Mouse (Mus musculus): ENCODE data around the gene Gstt1. TPM values are rescaled to one million over a fixed set of nuclear protein-coding genes. Genes with fewer than 3 reads are reported as not detected.
"Not testable (repeated sequence)": the region's sequence is repeated elsewhere in the genome, so short reads cannot be mapped to it uniquely, and the experiment has no call there.

The Gstt1 gene
- total RNA-seq, 2 experiments from 2014 or later: 6.2 to 7.0 TPM

DNA sequence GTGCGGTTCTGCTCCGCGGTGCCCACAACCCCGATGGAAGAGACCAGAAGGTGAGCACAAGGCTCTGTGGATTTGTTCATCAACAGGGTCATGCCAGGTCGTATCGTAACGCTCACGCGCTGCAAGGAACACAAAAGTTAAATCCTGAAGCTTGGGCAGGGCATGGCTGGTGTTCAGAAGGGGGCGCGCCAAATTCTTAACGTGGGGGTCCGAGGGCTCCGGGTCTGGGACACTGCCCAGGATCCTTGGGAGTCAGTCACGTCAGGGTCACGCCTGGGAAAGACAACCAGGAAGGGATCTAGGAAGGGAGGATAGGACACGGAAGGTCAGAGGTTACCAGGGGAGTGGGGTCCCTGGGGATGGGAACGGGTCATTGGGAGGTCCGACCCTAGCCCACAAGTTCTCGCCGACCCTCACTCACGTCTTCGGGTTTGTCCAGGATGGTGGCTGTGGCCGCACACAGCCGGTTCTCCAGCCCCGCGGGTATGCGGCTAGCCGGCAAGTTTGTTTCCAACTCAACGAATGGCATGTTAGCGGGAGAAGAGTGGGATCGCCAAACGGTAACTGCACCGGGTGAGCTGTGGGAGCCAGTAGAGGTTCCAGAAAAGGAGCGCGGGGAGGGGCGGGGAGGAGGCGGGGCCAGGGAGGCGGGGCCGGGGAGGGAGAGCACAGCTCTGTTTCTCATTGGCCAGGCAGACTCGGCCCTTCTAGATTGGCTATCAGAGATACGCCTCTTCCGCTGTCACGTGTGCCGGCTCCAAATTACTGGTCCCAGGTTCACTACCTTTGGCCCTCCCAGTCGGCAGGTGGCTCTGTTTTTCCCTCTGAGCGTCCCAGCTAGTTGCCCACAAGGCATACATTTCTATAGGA, 25.4 kb downstream of the Gstt1 start, which contains the start of gene Ddt:
Ddt (minus strand) TSS at position 620 of the 870 bp plus-strand sequence.
- intact Hi-C loops (cut with DNase I): no loop called here
- peak; percentile 85 to 94 for DNase-seq (ENCODE audit: low spot score in 2 of 2)

DNA sequence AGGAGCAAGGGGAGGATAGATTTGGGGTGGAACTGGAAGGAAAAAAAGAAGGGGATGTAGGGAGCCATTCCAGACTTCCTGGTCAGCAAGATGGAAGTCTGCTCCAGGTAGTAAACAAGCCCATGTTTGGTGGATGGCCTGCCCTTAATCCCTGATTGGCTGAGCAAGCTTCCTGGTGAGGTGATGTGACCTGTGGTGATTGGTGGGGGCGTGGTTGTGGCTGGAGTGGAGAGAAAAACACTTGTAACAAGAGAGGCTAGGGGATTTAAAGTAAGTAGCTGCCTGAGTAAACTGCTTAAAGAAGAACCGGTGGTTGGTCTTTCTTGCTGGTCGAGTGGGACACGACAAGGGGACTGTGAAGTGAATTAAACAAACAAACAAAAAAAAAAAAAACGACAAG, 30.6 kb downstream of the Gstt1 start:
- intact Hi-C loops (cut with DNase I); DNase-seq (ENCODE audit: low spot score in 2 of 2): not testable (repeated sequence)

DNA sequence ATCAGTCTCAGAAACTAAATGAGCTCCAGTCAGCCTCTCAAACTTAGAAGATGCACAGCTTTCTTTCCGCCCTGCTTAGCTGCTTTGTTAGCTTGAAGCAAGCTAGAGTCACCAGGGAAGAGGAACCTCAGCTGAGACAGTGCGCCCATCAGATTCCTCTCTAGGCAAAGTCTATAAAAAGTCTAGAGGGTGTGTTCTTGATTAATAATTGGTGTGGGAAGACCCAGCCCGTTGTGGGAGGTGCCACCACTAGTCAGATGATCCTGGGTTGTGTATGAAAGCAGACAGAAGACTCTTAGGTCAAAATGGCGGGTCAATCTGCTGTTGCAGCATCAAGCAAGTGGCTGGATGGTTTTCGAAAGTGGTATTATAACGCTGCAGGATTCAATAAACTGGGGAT, 31.5 kb downstream of the Gstt1 start:
- intact Hi-C loops (cut with DNase I): no loop called here
- no peak for DNase-seq (ENCODE audit: low spot score in 2 of 2)

DNA sequence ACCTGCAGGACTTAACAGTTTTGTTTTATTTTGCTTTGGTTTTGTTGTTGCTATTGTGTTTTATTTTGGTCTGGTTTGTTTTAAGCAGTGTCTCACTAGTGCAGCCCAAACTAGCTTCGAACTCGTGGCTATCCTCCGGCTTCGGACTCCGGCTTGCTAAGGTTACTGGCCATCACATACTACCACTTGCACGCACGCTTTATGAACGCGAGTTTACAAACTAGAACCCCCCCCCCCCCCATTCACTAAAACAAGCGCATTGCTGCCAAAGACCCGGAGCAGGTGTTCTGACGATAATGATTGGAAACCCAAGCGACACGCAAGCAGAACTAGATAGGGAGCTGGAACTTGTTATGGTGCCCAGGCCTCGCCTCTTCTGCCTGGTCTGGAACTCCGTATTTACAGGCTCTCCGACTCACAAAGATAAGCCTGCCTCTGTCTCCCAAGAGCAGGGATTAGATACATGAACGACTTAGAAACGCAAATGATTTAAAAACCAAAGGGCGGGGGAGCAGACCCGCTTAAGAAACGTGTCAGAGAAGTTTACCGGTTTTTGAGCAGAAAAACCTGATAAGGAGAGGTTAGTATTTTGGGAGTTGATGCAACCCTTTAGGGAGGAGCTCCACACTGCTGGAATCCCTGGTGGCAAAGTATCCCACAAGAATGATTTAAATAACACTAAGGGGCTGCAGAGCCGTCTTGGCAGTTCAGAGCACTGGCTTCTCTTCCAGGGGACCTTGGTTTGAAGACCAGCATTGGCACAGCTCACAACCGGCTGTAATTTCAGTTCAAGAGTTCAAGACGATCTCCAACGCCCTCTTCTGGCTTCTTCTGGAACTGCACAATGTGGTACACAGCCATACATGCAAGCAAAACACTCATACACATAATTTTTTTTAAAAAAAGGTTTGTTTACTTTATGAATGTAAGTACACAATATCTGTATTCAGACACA, 33.6 kb downstream of the Gstt1 start:
- intact Hi-C loops (cut with DNase I): loop anchor here (2.0 to 5.0 kb wide), 2 partner anchors 72 to 88 kb away; partner anchors contain the start of gene Gstt2

DNA sequence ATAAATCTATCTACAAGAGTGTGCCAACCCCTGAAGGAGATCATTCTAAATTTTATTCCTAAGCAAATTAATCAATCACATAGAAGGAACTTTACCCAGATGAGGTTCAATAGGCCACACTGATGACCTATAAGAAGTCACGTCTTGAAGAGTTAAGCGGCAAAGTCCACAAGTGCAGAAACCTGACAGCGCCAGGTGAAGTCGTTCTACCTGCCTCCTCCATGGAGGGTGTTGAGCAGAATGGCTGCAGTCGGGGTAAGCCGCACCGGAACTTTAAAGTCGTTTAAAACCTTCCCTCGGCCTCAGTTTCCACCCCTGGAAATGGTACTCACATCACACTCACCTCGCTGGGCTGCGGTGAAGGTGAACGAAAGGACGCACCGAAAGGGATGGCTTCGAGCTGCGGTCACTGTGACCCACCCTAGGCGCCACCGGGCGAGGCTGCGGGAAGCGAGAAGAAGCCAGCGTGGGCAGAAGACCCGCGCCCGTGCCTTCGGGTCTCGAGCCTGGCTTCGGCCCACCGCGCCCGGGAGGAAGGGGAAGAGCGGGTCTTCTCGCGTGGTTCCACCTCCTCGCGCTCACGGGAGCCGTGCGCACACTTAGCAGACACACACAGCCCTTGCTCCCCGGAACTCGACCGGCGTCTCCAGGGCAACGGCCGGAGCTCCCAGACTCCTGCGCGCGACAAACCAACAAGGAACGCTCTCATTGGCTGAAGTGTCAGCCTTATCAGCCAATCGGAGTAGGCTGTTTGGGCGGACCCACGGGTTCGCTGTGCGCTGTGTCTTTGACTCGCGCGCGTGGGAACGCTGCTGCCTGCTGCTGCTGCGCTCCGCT, 34.5 kb downstream of the Gstt1 start, which contains the start of gene Cabin1:
Cabin1 (minus strand) TSS at position 660 of the 837 bp plus-strand sequence.
- peak; percentile 98 to 99 for DNase-seq (ENCODE audit: low spot score in 2 of 2)
- intact Hi-C loops (cut with DNase I): loop anchor here (2.0 to 5.0 kb wide), 2 partner anchors 73 to 88 kb away; partner anchors contain the start of gene Gstt2

More for the DNA sequence above, 33.6 kb downstream of the Gstt1 start:
- DNase-seq (ENCODE audit: low spot score in 2 of 2): peak; percentile 30 to 33

DNA sequence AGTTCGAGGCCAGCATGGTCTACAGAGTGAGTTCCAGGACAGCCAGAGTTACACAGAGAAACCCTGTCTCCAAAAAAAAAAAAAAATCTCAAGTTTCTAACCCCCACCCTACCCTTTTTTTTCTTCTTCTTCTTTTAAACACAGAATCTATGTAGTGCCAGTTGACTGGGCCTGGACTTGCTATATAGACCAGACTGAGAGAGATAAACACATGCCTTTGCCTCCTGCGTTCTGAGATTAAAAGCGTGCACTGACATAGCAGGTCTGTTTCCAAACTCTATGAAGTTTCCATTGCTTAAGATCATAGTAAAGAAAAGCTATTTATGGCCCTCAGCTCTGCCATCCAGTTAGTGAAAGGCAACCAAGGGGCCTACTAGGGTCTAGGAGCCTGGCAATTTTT, 36.0 kb downstream of the Gstt1 start:
- intact Hi-C loops (cut with DNase I): loop anchor here (5.0 kb wide), 1 partner anchor 90 kb away; no protein-coding TSS in a partner anchor
- no peak for DNase-seq (ENCODE audit: low spot score in 2 of 2)

DNA sequence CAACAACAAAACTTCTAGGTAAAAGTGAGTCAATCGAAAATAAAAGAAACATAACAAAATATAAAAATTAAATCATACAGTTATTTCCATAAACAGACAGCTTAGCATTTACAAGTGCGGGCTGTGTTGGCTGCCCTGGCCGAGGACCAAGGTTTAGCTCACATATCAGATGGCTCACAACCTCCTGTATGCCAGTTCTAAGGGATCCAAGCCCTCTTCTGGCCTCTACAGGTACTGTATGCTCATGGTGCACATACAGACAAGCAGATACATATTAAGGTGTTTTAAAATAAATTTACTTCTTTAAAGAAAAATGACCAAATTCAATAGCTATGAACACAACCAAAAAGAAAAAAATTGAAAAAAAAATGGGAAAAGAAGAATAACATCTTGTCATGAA, 38.1 kb downstream of the Gstt1 start:
- DNase-seq (ENCODE audit: low spot score in 2 of 2): no peak
- intact Hi-C loops (cut with DNase I): loop anchor here (5.0 kb wide), 1 partner anchor 92 kb away; no protein-coding TSS in a partner anchor

DNA sequence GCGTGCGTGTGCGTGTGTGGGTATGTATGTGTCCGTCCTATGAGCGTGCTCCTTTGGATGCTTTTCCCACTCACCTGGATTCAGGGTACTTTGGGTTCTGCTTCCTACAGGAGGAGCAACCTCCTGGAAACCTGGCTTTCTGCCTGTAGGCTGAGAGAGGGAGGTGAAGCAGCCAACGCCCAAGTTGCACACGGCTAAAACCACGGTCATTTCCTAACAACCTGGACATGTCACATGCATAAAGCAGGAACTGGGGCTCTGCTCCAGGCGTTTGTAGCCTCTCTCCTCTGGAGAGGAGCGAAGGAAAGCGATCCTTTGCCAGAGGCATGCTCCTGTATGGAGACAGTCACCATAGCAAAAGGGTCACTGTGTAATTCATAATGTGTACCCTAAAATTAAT, 41.7 kb downstream of the Gstt1 start:
- intact Hi-C loops (cut with DNase I): no loop called here
- no peak for DNase-seq (ENCODE audit: low spot score in 2 of 2)

DNA sequence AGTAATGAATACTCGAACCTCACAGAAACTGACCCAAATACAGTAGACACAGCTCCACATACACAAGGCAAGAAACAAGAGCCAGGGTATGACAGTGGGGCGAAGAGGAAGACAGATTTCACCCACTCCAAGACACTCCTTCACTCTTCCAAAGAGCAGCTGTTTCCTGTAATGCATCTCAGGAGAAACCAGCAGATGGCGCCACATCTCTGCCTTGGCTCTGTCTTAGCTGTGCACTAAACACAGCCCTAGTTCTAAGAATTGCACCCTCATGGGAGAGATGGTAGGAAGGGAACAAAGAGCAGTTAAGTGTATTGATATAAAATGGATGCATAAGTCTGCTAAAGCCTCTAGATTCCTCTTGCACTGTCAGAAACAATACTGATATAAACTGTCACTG, 54.4 kb downstream of the Gstt1 start:
- intact Hi-C loops (cut with DNase I): loop anchor here (1.0 kb wide), 3 partner anchors 88 to 207 kb away; no protein-coding TSS in a partner anchor
- peak; percentile 87 to 93 for DNase-seq (ENCODE audit: low spot score in 2 of 2)

DNA sequence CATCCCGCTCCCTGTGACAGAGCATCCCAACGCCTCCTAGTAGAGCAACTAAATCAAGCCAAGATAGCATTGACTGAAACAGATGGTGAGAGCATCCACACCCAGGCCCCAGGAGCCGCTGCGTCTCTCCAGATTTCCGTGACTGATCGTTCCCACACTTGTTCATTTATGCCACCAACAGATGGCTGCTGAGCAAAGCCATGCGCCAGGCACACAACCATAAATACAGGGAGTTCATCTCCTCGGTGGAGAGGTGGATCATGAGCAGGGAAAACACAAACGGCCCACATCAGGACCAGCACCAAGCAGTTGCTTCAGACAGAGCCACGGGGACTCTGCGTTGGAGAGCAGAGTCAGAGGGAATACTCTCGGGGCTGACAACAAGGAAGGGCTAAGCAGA, 55.0 kb downstream of the Gstt1 start:
- DNase-seq (ENCODE audit: low spot score in 2 of 2): peak; percentile 71 to 96
- intact Hi-C loops (cut with DNase I): loop anchor here (1.0 kb wide), 1 partner anchor 42 kb away; no protein-coding TSS in a partner anchor

DNA sequence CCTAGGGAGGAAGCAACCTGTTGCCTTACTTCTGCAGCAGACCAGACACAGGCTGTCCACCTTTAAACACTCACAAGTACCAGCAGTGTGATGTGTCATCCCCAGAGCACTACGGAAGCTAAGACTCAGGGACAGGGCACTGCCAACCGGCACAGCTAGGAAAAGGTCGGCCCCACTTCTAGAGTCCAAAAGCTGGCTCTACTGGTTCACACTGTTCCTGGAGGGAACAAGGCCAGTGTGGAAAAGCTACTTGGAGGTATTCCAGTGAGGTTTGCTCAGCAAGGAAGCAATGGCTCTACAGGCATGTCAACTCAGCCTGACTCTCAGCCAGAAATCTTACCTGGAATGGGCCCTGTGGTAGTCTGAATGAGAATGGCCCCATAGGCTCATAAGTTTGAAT, 57.5 kb downstream of the Gstt1 start:
- intact Hi-C loops (cut with DNase I): no loop called here

More for the DNA sequence above, 57.5 kb downstream of the Gstt1 start:
- DNase-seq (ENCODE audit: low spot score in 2 of 2): no peak

Other genes with a start within 250 kb of the Gstt1 start
- 1 to 10 TPM; 9.1 to 9.2 TPM for gene Lrrc75b, start 238.3 kb downstream of the Gstt1 start, total RNA-seq (2021)
- gene Ggt1, start 237.0 kb downstream of the Gstt1 start, total RNA-seq (2021): 1 to 10 TPM; 2.2 to 4.2 TPM
- gene Ggt5, start 209.2 kb downstream of the Gstt1 start, total RNA-seq (2021): 1 to 10 TPM; 2.6 to 2.8 TPM
- gene Susd2, start 154.6 kb downstream of the Gstt1 start, total RNA-seq (2021): 1 to 10 TPM; 5.8 to 8.4 TPM
- 10 to 100 TPM; 69.4 to 69.7 TPM for gene Cabin1, start 34.2 kb downstream of the Gstt1 start, total RNA-seq (2021)
- gene Ddt, start 25.2 kb downstream of the Gstt1 start, total RNA-seq (2021): 10 to 100 TPM; 36.1 to 43.6 TPM
- gene Gm20441, start 17.6 kb downstream of the Gstt1 start, total RNA-seq (2021): not detected
- 1 to 10 TPM; 1.1 to 1.4 TPM for gene Gstt3, start 17.2 kb downstream of the Gstt1 start, total RNA-seq (2021)
- gene Gstt4, start 24.0 kb upstream of the Gstt1 start, total RNA-seq (2021): not detected
- 1 to 10 TPM; 4.0 to 5.5 TPM for gene Gstt2, start 38.8 kb upstream of the Gstt1 start, total RNA-seq (2021)
- 100 to 1,000 TPM; 522 to 530 TPM for gene Mif, start 61.7 kb upstream of the Gstt1 start, total RNA-seq (2021)
- 1 to 10 TPM; 2.8 to 3.4 TPM for gene Derl3, start 94.8 kb upstream of the Gstt1 start, total RNA-seq (2021)
- 10 to 100 TPM; 75.2 to 81.8 TPM for gene Smarcb1, start 123.0 kb upstream of the Gstt1 start, total RNA-seq (2021)
- gene Chchd10, start 134.5 kb upstream of the Gstt1 start, total RNA-seq (2021): 100 to 1,000 TPM; 372 to 390 TPM
- 1 to 10 TPM; 1.1 to 1.7 TPM for gene Mmp11, start 137.9 kb upstream of the Gstt1 start, total RNA-seq (2021)
- not detected for gene Gm867, start 142.1 kb upstream of the Gstt1 start, total RNA-seq (2021)
- not detected for gene Vpreb3, start 144.5 kb upstream of the Gstt1 start, total RNA-seq (2021)
- not detected for gene Gm5134, start 155.9 kb upstream of the Gstt1 start, total RNA-seq (2021)
- 10 to 100 TPM; 13.3 to 16.9 TPM for gene Zfp280b, start 234.1 kb upstream of the Gstt1 start, total RNA-seq (2021)